10 mouse cellular contexts compared by ENCODE assay signal in the genomic region with DNA sequence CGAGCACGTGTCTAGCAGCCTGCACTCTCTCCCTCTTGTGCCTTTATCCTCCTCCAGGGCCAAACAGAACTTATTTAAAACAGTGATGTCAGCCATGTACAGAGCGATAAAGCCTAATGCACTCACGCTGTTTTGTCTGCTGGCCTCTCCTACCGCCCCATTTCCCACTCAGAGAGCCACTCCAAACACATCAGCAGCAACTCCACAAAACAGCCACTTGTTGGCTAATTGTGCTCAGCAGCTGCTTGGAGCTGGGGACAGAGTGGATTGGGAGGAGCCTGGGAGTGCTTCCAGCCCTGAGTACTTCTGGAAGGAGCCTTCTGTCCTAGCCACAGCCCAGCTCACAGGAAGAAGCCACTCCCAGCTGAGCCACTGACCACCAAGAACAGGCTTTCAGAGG. TPM values are rescaled to one million over a fixed set of nuclear protein-coding genes. Genes with fewer than 3 reads are reported as not detected.
DNase-seq lines count a peak whose midpoint lies in the region; ATAC-seq and TF ChIP-seq lines count a peak whose summit lies in the region.
"Had no signal": no experiment of that assay in that cellular context is flagged by ENCODE, and none has a peak within 500 bp of the region (broad histone marks: within the 10 kb centered on the region; RNA-seq: fewer than 3 reads in every experiment).

No protein-coding gene starts in this region.

- peak; percentile 11 for DNase-seq in ovary, adult 18-20 months (ENCODE audit: low spot score)
- no peak for DNase-seq in ovary, postnatal 10 days (ENCODE audit: low spot score)
- peak; percentile 38 to 57 for DNase-seq in gastrocnemius, postnatal 36 days
- peak; percentile 57 for DNase-seq in lung, embryonic 14.5 days
- DNase-seq in testis, postnatal 14 days (ENCODE audit: low spot score): peak; percentile 45
- DNase-seq in frontal cortex, postnatal 25 days (ENCODE audit: low spot score in 2 of 2): no peak
- DNase-seq in layer of hippocampus, adult 11-12 months (ENCODE audit: low spot score): no peak
- DNase-seq in kidney, postnatal 36 days: no peak
- DNase-seq: cerebellum, adult 11 months had no signal

- no peak overlapping the region for H3K4me2 ChIP-seq in lung, embryonic 14.5 days

- 43% methylated on average over 5 of the region's 5 CpGs for WGBS in lung, embryonic 14.5 days

- no peaks in the 10 kb centered on the region for H3K4me1 ChIP-seq in lung, embryonic 14.5 days (ENCODE audit: insufficient read depth)

- intact Hi-C loops in gastrocnemius, postnatal 36 days (cut with DNase I): no loop called here

- H3K36me3 ChIP-seq in lung, embryonic 14.5 days (ENCODE audit: insufficient read depth): no peaks in the 10 kb centered on the region

- no peak overlapping the region for H3K4me3 ChIP-seq in lung, embryonic 14.5 days (ENCODE audit: low read depth, low read length)

- H3K9me3 ChIP-seq in lung, embryonic 14.5 days (ENCODE audit: low read depth, low read length): no peaks in the 10 kb centered on the region

- no peaks in the 10 kb centered on the region for H3K27me3 ChIP-seq in lung, embryonic 14.5 days (ENCODE audit: insufficient read depth, low read length)

- no peak overlapping the region for H3K27ac ChIP-seq in lung, embryonic 14.5 days (ENCODE audit: low read depth)
- H3K27ac ChIP-seq: liver, embryonic 14.5 days had no signal

- H3K9ac ChIP-seq in lung, embryonic 14.5 days: no peak overlapping the region
- H3K9ac ChIP-seq: liver, embryonic 14.5 days had no signal

- no peak for TF ChIP-seq CTCF in lung, embryonic 14.5 days (IDR thresholded peaks at IDR 0.05; ENCODE audit: low read depth)

- peak; percentile 49; the same call in 1 of the 2 replicates for ATAC-seq in lung, embryonic 14.5 days (ENCODE audit: insufficient read depth)

RNA-seq across cellular contexts. Expression of gene Fubp3, which starts 35.4 kb away (rescaled TPM):
- total RNA-seq in gastrocnemius, postnatal 36 days (2021): 10 to 100 TPM in 1 of 2 experiments, 1 to 10 TPM in 1; 8.5 to 10.5 TPM
- 86.2 and 89.5 TPM in 2 replicates for polyA plus RNA-seq in lung, embryonic 14.5 days (2014; fragmentation: Nextera tagmentation; extraction: Ambion mirVana)

Comparison
In these comparisons a context has a peak if more than half of its experiments do, and no peak if none do; other contexts are left out.
1. DNase-seq: peak in ovary, adult 18-20 months (single experiment), gastrocnemius, postnatal 36 days (2 of 2), lung, embryonic 14.5 days (single experiment) and testis, postnatal 14 days (single experiment); none in ovary, postnatal 10 days (single experiment), frontal cortex, postnatal 25 days (0 of 2), layer of hippocampus, adult 11-12 months (single experiment) and kidney, postnatal 36 days (0 of 2).